Mouse (Mus musculus): ENCODE measurements around the gene Cyp2c38. TPM values are rescaled to one million over a fixed set of nuclear protein-coding genes. Genes with fewer than 3 reads are reported as not detected.

Gene Cyp2c38
- not detected for polyA plus RNA-seq (2015; fragmentation: Illumina TruSeq; extraction: RNeasy Lipid Tissue Mini Kit (QIAGEN cat#74804); ENCODE audit: insufficient read depth, low replicate concordance)

GRCm38 (mm10) chr19:39462941-39463340 lies at the start of gene Cyp2c38:
TSS of gene Cyp2c38 (minus strand) at chr19:39463075.

GRCm38 (mm10) chr19:39510534-39510933 lies 47.7 kb upstream of the Cyp2c38 start, which contains the start of gene Cyp2c39:
TSS of gene Cyp2c39 (plus strand) at chr19:39510862.

Other genes starting within 250 kb of the Cyp2c38 start
- gene Cyp2c29, start 193.7 kb downstream of the Cyp2c38 start, polyA plus RNA-seq (2015; fragmentation: Illumina TruSeq; extraction: RNeasy Lipid Tissue Mini Kit (QIAGEN cat#74804); ENCODE audit: insufficient read depth, low replicate concordance) = not detected
- not detected for gene Cyp2c39, start 47.8 kb upstream of the Cyp2c38 start, polyA plus RNA-seq (2015; fragmentation: Illumina TruSeq; extraction: RNeasy Lipid Tissue Mini Kit (QIAGEN cat#74804); ENCODE audit: insufficient read depth, low replicate concordance)
- not detected for gene Cyp2c67, start 186.0 kb upstream of the Cyp2c38 start, polyA plus RNA-seq (2015; fragmentation: Illumina TruSeq; extraction: RNeasy Lipid Tissue Mini Kit (QIAGEN cat#74804); ENCODE audit: insufficient read depth, low replicate concordance)

All from spleen, adult 10 weeks (tissue).